Mouse (Mus musculus) CH12.LX (cell line): Measurements from ENCODE around the gene Gm10644. TPM values are rescaled to one million over a fixed set of nuclear protein-coding genes. Genes with fewer than 3 reads are reported as not detected.
A peak's percentile ranks its signal among the peaks of the same experiment; 100 is the strongest.

Experiments
- DNase-seq: peaks from one replicate; pipeline ENCODE4 v3.0.0-alpha.2; 2013; ENCODE audit errors: extremely low read depth
- H3K27ac ChIP-seq: 2 replicates; pipeline ENCODE4 v1.5.1; 2012; ENCODE audit warnings: low read depth, mild to moderate bottlenecking, control low read depth, moderate library complexity; ENCODE audit not compliant: insufficient read depth
- H3K27me3 ChIP-seq: replicated peaks from 2 replicates; pipeline ENCODE3; 2012; ENCODE audit warnings: inconsistent platforms
- H3K36me3 ChIP-seq, 2 experiments: replicated peaks in 1 of 2; 2 replicates each; pipeline versions ENCODE3 to v1.6.1; 2012; ENCODE audit warnings: inconsistent platforms in 1 of 2, low read length in 1 of 2, mild to moderate bottlenecking in 1 of 2, mixed read lengths in 1 of 2, moderate library complexity in 1 of 2; ENCODE audit not compliant: control insufficient read depth in 1 of 2, insufficient read depth in 1 of 2
- H3K4me1 ChIP-seq, 2 experiments: 2 replicates each; pipeline ENCODE4 v1.6.1; 2012; ENCODE audit warnings: inconsistent platforms in 1 of 2, moderate library complexity in 1 of 2; ENCODE audit not compliant: insufficient read depth in 2 of 2, control insufficient read depth in 1 of 2
- H3K4me2 ChIP-seq: 2 replicates; pipeline ENCODE4 v1.6.1; 2012; ENCODE audit warnings: low read depth, mild to moderate bottlenecking, control low read depth; ENCODE audit not compliant: poor library complexity, insufficient read depth, severe bottlenecking
- H3K4me3 ChIP-seq, 3 experiments: fragments of 150-350 bp in 1 of 3; sonication (generic) in 1 of 3; replicated peaks in 1 of 3; 2 replicates each; pipeline versions ENCODE3 to v1.5.1; 2011 to 2012; ENCODE audit warnings: low read depth in 2 of 3, low read length in 2 of 3, mild to moderate bottlenecking in 2 of 3, moderate library complexity in 2 of 3, control low read depth in 1 of 3, improper control_type of control experiment in 1 of 3, inconsistent platforms in 1 of 3, mixed read lengths in 1 of 3; ENCODE audit not compliant: poor library complexity in 1 of 3
- H3K79me2 ChIP-seq: replicated peaks from 2 replicates; pipeline ENCODE4 v1.6.1; 2012; ENCODE audit warnings: mild to moderate bottlenecking, moderate library complexity; ENCODE audit not compliant: control insufficient read depth, poor library complexity, insufficient read depth, severe bottlenecking; ENCODE audit errors: extremely low read depth
- H3K9ac ChIP-seq: 2 replicates; pipeline ENCODE4 v1.6.1; 2012; ENCODE audit warnings: low read depth, mild to moderate bottlenecking, control low read depth, moderate library complexity; ENCODE audit not compliant: insufficient read depth
- H3K9me3 ChIP-seq: replicated peaks from 2 replicates; pipeline ENCODE3; 2012; ENCODE audit warnings: low read length, inconsistent platforms, mixed read lengths
- BHLHE40 ChIP-seq: IDR thresholded peaks from 2 replicates; pipeline ENCODE4 v1.6.1; 2011; ENCODE audit warnings: mild to moderate bottlenecking, low read depth, low read length, improper control_type of control experiment
- CHD1 ChIP-seq: IDR thresholded peaks from 2 replicates; pipeline ENCODE4 v1.6.1; 2012; ENCODE audit warnings: low read depth, low read length, improper control_type of control experiment, inconsistent platforms
- CHD2 ChIP-seq: IDR thresholded peaks from 2 replicates; pipeline ENCODE4 v1.6.1; 2011; ENCODE audit warnings: low read length, improper control_type of control experiment
- CTCF ChIP-seq, 2 experiments: IDR thresholded peaks in 1 of 2; conservative IDR thresholded peaks in 1 of 2; 2 replicates each; pipeline ENCODE4 v1.5.1; 2011 to 2012; ENCODE audit warnings: low read depth in 2 of 2, low read length in 2 of 2, improper control_type of control experiment in 1 of 2, inconsistent platforms in 1 of 2, mild to moderate bottlenecking in 1 of 2, moderate library complexity in 1 of 2
- E2F4 ChIP-seq: IDR thresholded peaks from 2 replicates; pipeline ENCODE4 v1.6.1; 2011; ENCODE audit warnings: low read depth, low read length, improper control_type of control experiment; ENCODE audit not compliant: insufficient replicate concordance
- ETS1 ChIP-seq: conservative IDR thresholded peaks from 2 replicates; pipeline ENCODE4 v1.6.1; 2012; ENCODE audit warnings: low read depth, mild to moderate bottlenecking, inconsistent platforms, low read length, improper control_type of control experiment, moderate library complexity
- IRF4 ChIP-seq: IDR thresholded peaks from 2 replicates; pipeline ENCODE4 v1.6.1; 2014; ENCODE audit warnings: low read depth, mild to moderate bottlenecking, inconsistent platforms, low read length, improper control_type of control experiment
- JUND ChIP-seq: conservative IDR thresholded peaks from 2 replicates; pipeline ENCODE4 v1.6.1; 2011; ENCODE audit warnings: low read depth, low read length, improper control_type of control experiment
- MAFK ChIP-seq: IDR thresholded peaks from 2 replicates; pipeline ENCODE4 v1.6.1; 2011; ENCODE audit warnings: low read length, improper control_type of control experiment; ENCODE audit not compliant: insufficient replicate concordance
- MAX ChIP-seq: IDR thresholded peaks from 2 replicates; pipeline ENCODE4 v1.6.1; 2011; ENCODE audit warnings: low read length, improper control_type of control experiment
- MYC ChIP-seq: IDR thresholded peaks from 2 replicates; pipeline ENCODE4 v1.6.1; 2011; ENCODE audit warnings: low read depth, mild to moderate bottlenecking, improper control_type of control experiment, low read length
- NRF1 ChIP-seq: IDR thresholded peaks from 2 replicates; pipeline ENCODE4 v1.6.1; 2014; ENCODE audit warnings: low read depth, mild to moderate bottlenecking, inconsistent platforms, low read length, improper control_type of control experiment, moderate library complexity
- PAX5 ChIP-seq: IDR thresholded peaks from 2 replicates; pipeline ENCODE4 v1.6.1; 2012; ENCODE audit warnings: low read length, inconsistent platforms, mixed read lengths
- POLR2A ChIP-seq: IDR thresholded peaks from 2 replicates; pipeline ENCODE4 v1.6.1; 2011; ENCODE audit warnings: low read depth, mild to moderate bottlenecking, improper control_type of control experiment, low read length
- POLR2AphosphoS2 ChIP-seq: IDR thresholded peaks from 2 replicates; pipeline ENCODE4 v1.6.1; 2011; ENCODE audit warnings: low read depth, low read length, improper control_type of control experiment
- RAD21 ChIP-seq: IDR thresholded peaks from 2 replicates; pipeline ENCODE4 v1.6.1; 2011; ENCODE audit warnings: low read depth, mild to moderate bottlenecking, low read length, improper control_type of control experiment, moderate library complexity
- RCOR1 ChIP-seq: conservative IDR thresholded peaks from 2 replicates; pipeline ENCODE4 v1.6.1; 2012; ENCODE audit warnings: low read depth, mild to moderate bottlenecking, inconsistent platforms, low read length, improper control_type of control experiment
- UBTF ChIP-seq: IDR thresholded peaks from 2 replicates; pipeline ENCODE4 v1.6.1; 2012; ENCODE audit warnings: low read depth, mild to moderate bottlenecking, inconsistent platforms, low read length, improper control_type of control experiment, moderate library complexity
- USF1 ChIP-seq: IDR thresholded peaks from 2 replicates; pipeline ENCODE4 v1.6.1; 2014; ENCODE audit warnings: low read depth, mild to moderate bottlenecking, inconsistent platforms, low read length, improper control_type of control experiment
- USF2 ChIP-seq: conservative IDR thresholded peaks from 2 replicates; pipeline ENCODE4 v1.6.1; 2011; ENCODE audit warnings: low read depth, low read length, improper control_type of control experiment
- ZKSCAN1 ChIP-seq: IDR thresholded peaks from 2 replicates; pipeline ENCODE4 v1.6.1; 2012; ENCODE audit warnings: low read depth, inconsistent platforms, low read length, improper control_type of control experiment, borderline replicate concordance
- ZMIZ1 ChIP-seq: IDR thresholded peaks from 2 replicates; pipeline ENCODE4 v1.6.1; 2012; ENCODE audit warnings: low read depth, mild to moderate bottlenecking, inconsistent platforms, low read length, improper control_type of control experiment
- dilution Hi-C: fragments of 300-500 bp; cut with MboI; formaldehyde crosslinking; loops from 2 replicates; pipeline ENCODE4 v1.14.3; 2020; ENCODE audit warnings: low sequenced_read_pairs; ENCODE audit not compliant: extremely low pct_unique_long_range_greater_than_20kb, extremely low pct_ligation_motif_present
- in situ Hi-C: fragments of 300-500 bp; cut with MboI; formaldehyde crosslinking; loops from 3 replicates; pipeline ENCODE4 v1.14.3; 2019; ENCODE audit warnings: low sequenced_read_pairs, low pct_ligation_motif_present, low pct_unique_long_range_greater_than_20kb, mixed read lengths
- polyA plus RNA-seq: library from polyadenylated mRNA; unstranded; fragments of >175 nt; gene quantifications from 2 replicates; pipeline ENCODE4 v1.2.1, GENCODE M21; 2012; ENCODE audit warnings: low read depth; ENCODE audit not compliant: insufficient read length
- total RNA-seq, 2 experiments: library from RNA; depleted of rRNA; stranded (reverse); fragments of 300-350 nt in 1 of 2; fragments of >200 nt in 1 of 2; gene quantifications; 2 replicates each; pipeline ENCODE4 v1.2.3; 2012 to 2014

Gene Gm10644
- total and polyA plus RNA-seq, 3 experiments: 0.44 to 1.7 (median 0.58) TPM

GRCm38 (mm10) chr8:83996567-83997505, 41.8 kb upstream of the Gm10644 start (continued):
- no peak for TF ChIP-seq E2F4
- TF ChIP-seq CTCF (conservative IDR thresholded peaks at IDR 0.05 in 1 of 2, IDR thresholded peaks at IDR 0.05 in 1 of 2; ENCODE audit: low read depth in 2 of 2, low read length in 2 of 2): no peak
- TF ChIP-seq BHLHE40: peak; percentile 39; the same call in 1 of the 2 replicates
- no peak for TF ChIP-seq USF1
- TF ChIP-seq POLR2AphosphoS2: no peak
- no peak for TF ChIP-seq RCOR1
- no peak for TF ChIP-seq JUND
- TF ChIP-seq RAD21: no peak
- no peak for TF ChIP-seq MAX
- TF ChIP-seq CHD1: no peak
- TF ChIP-seq, all 38 proteins: peak for 9

- DNase-seq: no peak
- no peak overlapping the region for H3K27ac ChIP-seq
- no peaks in the 10 kb centered on the region for H3K27me3 ChIP-seq
- H3K4me1 ChIP-seq: peaks cover 10 to 25% of the 10 kb centered on the region in 2 experiments
- 0 out of 2 replicates have a peak overlapping the region, but pooled peaks have one; percentile 78 for H3K9ac ChIP-seq
- TF ChIP-seq NRF1 (no peak), USF1 (no peak), MAFK (no peak), MAX (no peak), RCOR1 (no peak), JUND (no peak), USF2 (no peak), ZMIZ1 (no peak), ZKSCAN1 (no peak), CHD2 (no peak), MYC (no peak), UBTF (no peak), ETS1 (no peak), POLR2A (no peak), PAX5 (no peak), CHD1 (no peak), IRF4 (no peak)
- in situ Hi-C loops (no loop called here), dilution Hi-C loops (no loop called here)
- peaks cover 3% of the 10 kb centered on the region; the same call in 1 of the 2 replicates for H3K79me2 ChIP-seq
- H3K36me3 ChIP-seq: peaks cover 13 to 36% of the 10 kb centered on the region in 2 experiments
- no peaks in the 10 kb centered on the region for H3K9me3 ChIP-seq
- H3K4me3 ChIP-seq: no peak overlapping the region
- H3K4me2 ChIP-seq: peak overlapping the region; percentile 18; the same call in 1 of the 2 replicates
Measured at GRCm38 (mm10) chr8:83995973-83996372, 41.0 kb upstream of the Gm10644 start.
